Mouse (Mus musculus) cerebellum, postnatal 36 days (tissue): ENCODE measurements around the gene Peg3.
A peak's percentile ranks its signal among the peaks of the same experiment; 100 is the strongest.

ENCODE experiments used
- DNase-seq, 2 experiments: peaks; one replicate each; pipeline ENCODE4 v3.0.0; 2021 to 2022; ENCODE audit warnings: mixed read lengths in 2 of 2

Peg3 gene

GRCm38 (mm10) chr7:6708451-6709180, 21.6 kb downstream of the Peg3 start:
- DNase-seq = no peak

GRCm38 (mm10) chr7:6707416-6708015, 22.7 kb downstream of the Peg3 start:
- DNase-seq = no peak

- DNase-seq = no peak
Measured at GRCm38 (mm10) chr7:6699230-6699629, 31.0 kb downstream of the Peg3 start.

GRCm38 (mm10) chr7:6696241-6697045, 33.8 kb downstream of the Peg3 start, which contains the start of gene Zim1:
Zim1 (minus strand) TSS chr7:6696450.
- peak; percentile 84 to 85 for DNase-seq

GRCm38 (mm10) chr7:6685511-6685910, 44.7 kb downstream of the Peg3 start:
- DNase-seq = no peak

- no peak for DNase-seq
Measured at GRCm38 (mm10) chr7:6666726-6667125, 63.5 kb downstream of the Peg3 start.

- DNase-seq = no peak
Measured at GRCm38 (mm10) chr7:6663430-6663829, 66.8 kb downstream of the Peg3 start.

- peak in 1 of 2 experiments; percentile 41 for DNase-seq
Measured at GRCm38 (mm10) chr7:6659605-6660004, 70.6 kb downstream of the Peg3 start.

- DNase-seq = no peak
Measured at GRCm38 (mm10) chr7:6658606-6659005, 71.6 kb downstream of the Peg3 start.
